Mouse (Mus musculus): ENCODE data around the gene Spred1. TPM values are rescaled to one million over a fixed set of nuclear protein-coding genes. Genes with fewer than 3 reads are reported as not detected.

Spred1 gene
- polyA plus RNA-seq, 1 experiment from 2014 or later, result 23.7 TPM

- no peak overlapping the region for H3K27ac ChIP-seq
- WGBS (ENCODE audit: missing documents), result 85% methylated on average over 4 of the region's 4 CpGs
- H3K4me3 ChIP-seq (ENCODE audit: inconsistent target), result no peak overlapping the region
- H3K36me3 ChIP-seq (ENCODE audit: inconsistent target), result peaks cover 10% of the 10 kb centered on the region; the same call in 1 of the 2 replicates
- H3K79me2 ChIP-seq (ENCODE audit: inconsistent target), result peaks cover 7% of the 10 kb centered on the region; the same call in 1 of the 2 replicates
These were observed 64.4 kb downstream of the Spred1 start for GRCm38 (mm10) chr2:117185587-117185986.

DNA sequence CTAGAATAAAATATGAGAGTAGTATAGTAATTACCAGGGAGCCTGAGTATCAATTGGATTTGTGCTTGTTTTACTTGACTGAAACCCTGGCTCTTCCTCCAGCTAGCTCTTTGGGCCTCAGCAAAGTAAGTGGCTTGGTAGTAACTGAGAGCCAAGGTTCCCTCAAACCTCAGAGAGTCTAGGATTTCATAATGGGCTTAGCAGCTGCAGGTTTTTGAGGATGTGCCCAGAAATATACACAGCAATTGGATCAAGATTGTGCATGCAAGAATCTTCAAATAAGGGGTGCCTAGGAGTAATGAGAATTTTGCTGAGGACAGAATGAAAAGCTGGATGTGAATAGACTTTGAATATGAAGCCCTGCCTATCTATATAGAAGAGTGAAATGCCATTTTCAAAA, 69.7 kb downstream of the Spred1 start:
- no peak overlapping the region for H3K27ac ChIP-seq
- no peaks in the 10 kb centered on the region for H3K36me3 ChIP-seq (ENCODE audit: inconsistent target)
- no peaks in the 10 kb centered on the region for H3K79me2 ChIP-seq (ENCODE audit: inconsistent target)
- no peak overlapping the region for H3K4me3 ChIP-seq (ENCODE audit: inconsistent target)

DNA sequence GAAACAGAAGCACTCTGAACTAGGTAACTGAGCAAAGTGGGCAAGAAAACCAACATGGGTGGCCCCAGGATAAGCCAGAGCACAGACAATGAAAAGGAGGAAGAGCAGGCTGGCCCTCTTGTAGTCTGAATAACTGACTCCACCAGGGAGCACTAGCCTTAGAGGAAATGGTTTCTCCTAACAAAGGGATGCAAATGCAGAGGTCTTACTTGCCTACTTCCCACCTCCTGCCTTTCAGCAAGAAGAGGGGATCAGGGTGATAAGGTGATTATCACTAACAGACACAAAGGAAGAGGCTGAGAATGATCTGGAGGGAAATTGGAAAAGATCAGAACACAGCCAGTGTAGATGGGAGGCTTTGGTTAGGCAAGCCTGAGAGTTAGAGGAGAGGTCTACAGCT, 73.1 kb downstream of the Spred1 start:
- no peak overlapping the region for H3K27ac ChIP-seq
- H3K36me3 ChIP-seq (ENCODE audit: inconsistent target), result no peaks in the 10 kb centered on the region
- no peak overlapping the region for H3K4me3 ChIP-seq (ENCODE audit: inconsistent target)
- H3K79me2 ChIP-seq (ENCODE audit: inconsistent target), result no peaks in the 10 kb centered on the region

DNA sequence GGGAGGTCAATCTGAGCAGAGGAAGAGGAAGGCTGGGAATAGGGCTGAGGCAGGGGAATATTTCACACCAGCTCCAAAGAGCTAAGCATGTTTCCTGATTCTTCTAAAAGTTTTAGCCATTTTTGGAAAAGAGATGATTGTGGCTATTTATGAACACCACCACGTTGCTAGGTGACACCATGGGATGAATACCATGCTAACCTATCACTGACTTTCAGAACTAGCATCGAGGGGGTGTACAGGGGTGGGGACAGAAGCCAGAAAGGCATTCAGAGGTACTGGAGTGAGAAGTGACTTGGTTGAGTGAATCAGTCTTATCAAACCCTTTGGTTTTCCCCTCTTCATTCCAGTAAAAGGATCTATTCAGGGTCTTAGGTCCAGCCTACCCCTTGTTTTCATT, 74.0 kb downstream of the Spred1 start:
- Histone ChIP-seq H3K4me3 (ENCODE audit: inconsistent target) (no peak overlapping the region), H3K36me3 (ENCODE audit: inconsistent target) (no peaks in the 10 kb centered on the region), H3K79me2 (ENCODE audit: inconsistent target) (no peaks in the 10 kb centered on the region), H3K27ac (no peak overlapping the region)
- WGBS (ENCODE audit: missing documents), result 39% methylated on average over 2 of the region's 2 CpGs

GRCm38 (mm10) chr2:117195578-117195977, 74.4 kb downstream of the Spred1 start:
- WGBS (ENCODE audit: missing documents), result 43% methylated on average over 6 of the region's 7 CpGs
- Histone ChIP-seq H3K4me3 (ENCODE audit: inconsistent target) (no peak overlapping the region), H3K79me2 (ENCODE audit: inconsistent target) (no peaks in the 10 kb centered on the region), H3K27ac (no peak overlapping the region), H3K36me3 (ENCODE audit: inconsistent target) (no peaks in the 10 kb centered on the region)

DNA sequence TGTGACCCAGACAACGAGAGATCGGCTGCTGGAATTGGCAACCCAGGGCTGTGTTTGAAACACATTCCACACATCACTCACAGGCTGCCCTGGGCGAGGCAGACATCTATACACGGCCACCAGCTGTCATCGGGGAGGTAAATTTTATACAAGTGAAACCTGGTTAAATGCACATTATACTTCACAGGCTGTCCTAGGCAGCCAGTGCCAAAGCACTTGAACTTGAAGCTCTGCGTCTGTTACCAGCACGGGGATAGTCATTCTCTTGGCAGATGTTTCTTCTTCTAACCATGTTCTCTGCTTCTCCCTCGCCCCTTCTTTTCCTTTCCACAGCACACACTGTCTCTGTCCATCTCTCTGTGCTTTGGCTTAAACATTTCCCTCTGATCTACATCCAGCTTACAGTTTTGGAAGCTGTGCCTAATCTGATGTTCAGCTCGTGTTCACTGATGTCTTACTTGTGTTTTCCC, 79.7 kb downstream of the Spred1 start:
- WGBS (ENCODE audit: missing documents), result 81% methylated on average over 9 of the region's 9 CpGs
- H3K36me3 ChIP-seq (ENCODE audit: inconsistent target), result no peaks in the 10 kb centered on the region
- no peak overlapping the region for H3K27ac ChIP-seq
- H3K79me2 ChIP-seq (ENCODE audit: inconsistent target), result no peaks in the 10 kb centered on the region
- no peak overlapping the region for H3K4me3 ChIP-seq (ENCODE audit: inconsistent target)

DNA sequence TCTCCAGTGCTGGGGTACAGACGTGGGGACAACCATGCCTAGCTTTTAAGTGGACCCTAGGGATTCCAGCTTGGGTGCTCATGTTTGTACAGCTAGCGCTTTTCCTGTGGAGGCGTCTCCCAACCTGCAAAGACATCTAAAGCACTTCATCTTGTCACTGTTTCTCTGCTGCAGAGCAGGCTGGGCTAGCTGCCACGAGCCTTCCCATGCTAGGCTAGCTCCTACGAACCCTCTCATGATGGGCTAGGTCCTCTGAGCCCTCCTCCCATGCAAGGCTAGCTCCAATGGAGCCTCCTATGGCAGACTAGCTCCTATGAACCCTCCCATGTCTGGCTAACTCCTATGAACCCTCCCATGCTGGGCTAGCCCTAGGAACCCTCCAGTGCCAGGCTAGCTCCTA, 82.2 kb downstream of the Spred1 start:
- H3K4me3 ChIP-seq (ENCODE audit: inconsistent target), result no peak overlapping the region
- H3K36me3 ChIP-seq (ENCODE audit: inconsistent target), result no peaks in the 10 kb centered on the region
- no peak overlapping the region for H3K27ac ChIP-seq
- WGBS (ENCODE audit: missing documents), result 89% methylated on average over 5 of the region's 5 CpGs
- no peaks in the 10 kb centered on the region for H3K79me2 ChIP-seq (ENCODE audit: inconsistent target)

DNA sequence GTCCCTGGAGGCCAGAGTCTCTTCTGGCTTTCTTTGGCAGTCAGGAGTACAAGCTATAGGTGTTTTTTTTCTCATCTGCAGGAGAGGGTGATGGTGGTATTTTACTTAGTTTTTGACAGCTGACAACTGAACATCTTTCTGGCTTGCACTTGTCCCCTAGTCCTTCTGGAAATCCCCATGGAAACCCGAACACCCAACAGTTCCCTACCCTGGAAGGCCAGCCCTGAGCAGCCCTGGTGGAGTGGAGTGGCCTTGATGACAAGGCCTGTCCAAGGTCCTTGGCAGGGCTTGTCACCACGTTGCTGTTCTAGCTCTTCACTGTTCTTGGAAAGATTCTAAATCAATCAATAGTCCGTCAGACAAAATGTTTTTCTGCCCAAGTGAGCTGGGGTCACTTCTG, 83.4 kb downstream of the Spred1 start:
- no peak overlapping the region for H3K4me3 ChIP-seq (ENCODE audit: inconsistent target)

GRCm38 (mm10) chr2:117205066-117205465, 83.9 kb downstream of the Spred1 start:
- no peak overlapping the region for H3K27ac ChIP-seq
- no peak overlapping the region for H3K4me3 ChIP-seq (ENCODE audit: inconsistent target)
- no peaks in the 10 kb centered on the region for H3K36me3 ChIP-seq (ENCODE audit: inconsistent target)
- H3K79me2 ChIP-seq (ENCODE audit: inconsistent target), result no peaks in the 10 kb centered on the region
- WGBS (ENCODE audit: missing documents), result 93% methylated on average over 6 of the region's 6 CpGs

More for the DNA sequence above, 83.4 kb downstream of the Spred1 start:
- Histone ChIP-seq H3K79me2 (ENCODE audit: inconsistent target) (no peaks in the 10 kb centered on the region), H3K36me3 (ENCODE audit: inconsistent target) (no peaks in the 10 kb centered on the region), H3K27ac (no peak overlapping the region)
- 71% methylated on average over 3 of the region's 3 CpGs for WGBS (ENCODE audit: missing documents)

GRCm38 (mm10) chr2:117210416-117211085, 89.4 kb downstream of the Spred1 start:
- no peak overlapping the region for H3K4me3 ChIP-seq (ENCODE audit: inconsistent target)
- H3K79me2 ChIP-seq (ENCODE audit: inconsistent target), result no peaks in the 10 kb centered on the region
- no peaks in the 10 kb centered on the region for H3K36me3 ChIP-seq (ENCODE audit: inconsistent target)
- 25% methylated on average over 6 of the region's 6 CpGs for WGBS (ENCODE audit: missing documents)
- no peak overlapping the region for H3K27ac ChIP-seq

DNA sequence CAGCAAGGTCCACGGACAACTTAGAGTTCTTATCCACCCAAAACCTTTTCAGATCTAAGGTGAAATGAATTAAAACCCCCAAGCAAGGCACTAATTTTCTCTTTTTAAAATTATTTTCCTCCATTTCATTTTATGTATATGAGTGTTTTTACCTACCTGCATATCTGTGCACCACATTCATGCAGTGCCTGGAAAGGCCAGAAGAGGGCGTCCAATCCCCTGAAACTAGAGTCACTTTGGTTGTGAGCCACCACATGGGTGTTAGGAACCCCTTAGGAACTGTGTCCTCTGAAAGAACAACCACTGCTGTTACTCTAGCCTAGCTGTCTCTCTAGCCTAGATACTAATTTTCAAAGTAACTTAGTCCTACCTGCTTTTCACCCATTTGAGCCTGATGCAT, 95.0 kb downstream of the Spred1 start:
- H3K36me3 ChIP-seq (ENCODE audit: inconsistent target), result no peaks in the 10 kb centered on the region
- no peak overlapping the region for H3K4me3 ChIP-seq (ENCODE audit: inconsistent target)
- 61% methylated on average over 2 of the region's 2 CpGs for WGBS (ENCODE audit: missing documents)
- H3K27ac ChIP-seq, result no peak overlapping the region
- H3K79me2 ChIP-seq (ENCODE audit: inconsistent target), result no peaks in the 10 kb centered on the region

DNA sequence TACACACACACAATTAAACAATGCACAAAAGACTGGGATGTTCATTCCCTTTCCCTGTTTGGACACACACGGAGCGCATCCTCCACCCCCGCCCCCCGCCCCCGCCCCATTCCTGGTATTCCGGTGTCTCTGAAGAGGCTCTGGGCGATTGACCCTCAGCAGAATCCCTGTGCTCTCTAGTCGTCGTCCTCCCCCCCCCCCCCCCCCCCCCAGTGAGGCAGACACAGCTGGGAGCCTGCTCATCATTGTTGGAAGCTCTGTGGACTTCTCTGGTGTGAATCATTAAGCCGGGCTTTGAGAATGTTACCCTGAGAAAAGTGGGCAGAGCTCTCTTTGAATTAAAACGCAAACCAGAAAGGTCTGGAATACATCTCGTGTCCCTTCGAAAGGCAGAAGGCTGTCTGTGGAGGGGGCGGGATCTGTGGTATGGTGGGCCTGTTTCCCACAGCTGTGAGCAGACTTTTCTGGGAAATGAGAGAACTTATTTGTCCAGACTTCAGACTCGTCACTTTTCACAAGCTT, 96.6 kb downstream of the Spred1 start:
- WGBS (ENCODE audit: missing documents), result 65% methylated on average over 8 of the region's 15 CpGs
- Histone ChIP-seq H3K36me3 (ENCODE audit: inconsistent target) (no peaks in the 10 kb centered on the region), H3K4me3 (ENCODE audit: inconsistent target) (no peak overlapping the region), H3K79me2 (ENCODE audit: inconsistent target) (no peaks in the 10 kb centered on the region), H3K27ac (no peak overlapping the region)

DNA sequence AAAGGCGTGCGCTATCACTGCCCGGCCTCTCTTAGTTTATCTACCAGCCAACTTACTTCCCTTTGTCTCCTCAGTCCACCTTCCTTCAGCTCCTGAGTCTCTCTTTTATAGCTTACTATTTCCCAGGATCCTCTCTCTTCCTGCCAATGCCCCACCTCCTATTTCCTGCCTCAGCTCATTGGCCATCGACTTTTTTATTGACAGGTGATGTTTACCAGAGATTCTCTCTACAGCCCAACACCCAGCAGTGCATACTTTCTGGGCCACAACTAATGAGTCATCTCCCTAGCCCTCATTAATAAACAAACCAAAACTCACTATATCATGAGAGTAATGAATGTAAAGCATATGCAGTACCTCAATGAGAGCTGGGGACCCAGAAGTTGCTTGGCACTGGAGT, 98.4 kb downstream of the Spred1 start:
- Histone ChIP-seq H3K4me3 (ENCODE audit: inconsistent target) (no peak overlapping the region), H3K79me2 (ENCODE audit: inconsistent target) (no peaks in the 10 kb centered on the region), H3K27ac (no peak overlapping the region), H3K36me3 (ENCODE audit: inconsistent target) (no peaks in the 10 kb centered on the region)
- WGBS (ENCODE audit: missing documents), result 90% methylated on average over 4 of the region's 4 CpGs

DNA sequence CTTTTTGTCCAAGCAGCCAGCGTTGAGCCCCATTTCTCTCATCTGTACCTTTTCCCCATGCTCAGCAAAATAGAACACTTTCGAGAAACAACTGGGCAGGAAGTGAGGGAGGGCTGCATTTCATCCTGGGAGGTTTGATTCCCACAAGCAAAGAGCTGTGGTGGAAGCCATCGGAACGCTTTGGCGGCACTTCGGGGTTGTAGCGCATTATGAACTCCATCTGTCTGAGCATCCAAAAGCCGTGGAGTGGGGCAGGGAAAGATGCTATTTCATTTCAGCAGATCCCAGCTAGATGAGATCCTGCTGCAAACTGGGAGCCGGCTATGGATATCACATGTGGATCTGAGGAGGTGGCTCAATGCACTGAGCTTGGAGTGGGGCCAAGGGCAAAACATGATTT, 101.5 kb downstream of the Spred1 start:
- WGBS (ENCODE audit: missing documents), result 93% methylated on average over 9 of the region's 9 CpGs
- Histone ChIP-seq H3K36me3 (ENCODE audit: inconsistent target) (no peaks in the 10 kb centered on the region), H3K27ac (no peak overlapping the region), H3K4me3 (ENCODE audit: inconsistent target) (no peak overlapping the region), H3K79me2 (ENCODE audit: inconsistent target) (no peaks in the 10 kb centered on the region)

DNA sequence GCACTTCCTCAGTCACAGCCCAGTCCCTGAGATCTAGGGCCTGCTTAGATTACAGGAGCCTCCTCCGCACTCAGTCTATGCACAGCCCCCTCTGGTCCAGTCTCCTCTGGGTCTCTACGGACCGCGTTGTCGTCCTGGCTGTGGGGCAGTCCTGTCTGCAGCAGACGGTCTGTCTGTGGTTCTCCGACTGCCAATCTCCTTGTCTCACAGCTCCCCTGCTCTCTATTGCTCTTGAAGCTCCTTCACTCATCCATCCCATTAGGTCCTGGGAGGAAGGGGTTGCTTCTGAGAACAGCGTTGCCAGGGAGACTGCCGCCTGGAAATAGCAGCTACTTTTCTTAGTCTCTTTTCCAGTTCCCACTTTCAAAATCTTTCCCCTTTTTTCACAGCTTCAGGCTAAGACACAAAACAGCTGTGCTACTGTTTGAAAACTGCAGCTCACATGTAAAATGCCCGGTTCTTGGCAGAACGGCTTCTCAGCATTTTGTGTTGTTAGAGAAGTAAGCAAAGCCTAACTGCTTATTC, 107.5 kb downstream of the Spred1 start:
- no peaks in the 10 kb centered on the region for H3K79me2 ChIP-seq (ENCODE audit: inconsistent target)
- no peaks in the 10 kb centered on the region for H3K36me3 ChIP-seq (ENCODE audit: inconsistent target)
- 82% methylated on average over 11 of the region's 11 CpGs for WGBS (ENCODE audit: missing documents)
- no peak overlapping the region for H3K4me3 ChIP-seq (ENCODE audit: inconsistent target)
- H3K27ac ChIP-seq, result no peak overlapping the region

DNA sequence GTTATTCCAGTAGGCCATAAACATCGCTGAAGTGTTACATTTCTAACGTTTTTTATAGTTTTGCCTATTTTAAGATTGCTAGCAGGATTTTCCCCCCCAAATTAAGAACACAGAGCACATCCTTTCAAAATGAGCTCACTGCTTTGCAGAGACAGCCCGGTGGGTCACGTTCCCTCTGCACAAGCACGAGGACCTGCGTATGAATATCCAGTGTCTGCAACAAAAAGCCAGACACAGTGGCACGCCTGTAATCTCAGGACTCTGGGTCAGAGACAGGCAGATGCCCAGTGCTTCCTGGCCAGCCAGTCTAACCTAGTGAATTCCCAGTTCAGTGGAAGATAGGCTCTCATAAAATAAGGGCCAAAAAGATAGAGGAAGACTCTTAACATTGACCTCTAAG, 109.1 kb downstream of the Spred1 start:
- Histone ChIP-seq H3K79me2 (ENCODE audit: inconsistent target) (no peaks in the 10 kb centered on the region), H3K36me3 (ENCODE audit: inconsistent target) (no peaks in the 10 kb centered on the region), H3K4me3 (ENCODE audit: inconsistent target) (no peak overlapping the region), H3K27ac (no peak overlapping the region)
- WGBS (ENCODE audit: missing documents), result 95% methylated on average over 7 of the region's 7 CpGs
